Mouse (Mus musculus) lung, embryonic 16.5 days (tissue): ENCODE measurements around the gene Sympk. TPM values are rescaled to one million over a fixed set of nuclear protein-coding genes. Genes with fewer than 3 reads are reported as not detected.

Experiments used
- ATAC-seq: fragments of 200-750 bp; cut with Nextera tagmentation; 2 replicates; pipeline ENCODE4 v1.8.0; 2017; ENCODE audit warnings: low read depth, mild to moderate bottlenecking, moderate library complexity
- H3K27ac ChIP-seq: fragments of 300-500 bp; sonication (generic); 2 replicates; pipeline ENCODE4 v1.5.1; 2014; ENCODE audit warnings: mild to moderate bottlenecking, control low read depth, low read length
- H3K27me3 ChIP-seq: fragments of 300-500 bp; sonication (generic); 2 replicates; pipeline ENCODE4 v1.6.1; 2014; ENCODE audit warnings: low read depth, low read length, mixed read lengths; ENCODE audit not compliant: control insufficient read depth, insufficient read depth
- H3K36me3 ChIP-seq: fragments of 300-500 bp; sonication (generic); 2 replicates; pipeline ENCODE4 v1.6.1; 2014; ENCODE audit warnings: low read length; ENCODE audit not compliant: control insufficient read depth, insufficient read depth
- H3K4me1 ChIP-seq: fragments of 300-500 bp; sonication (generic); replicated peaks from 2 replicates; pipeline ENCODE4 v1.6.1; 2014; ENCODE audit warnings: low read length, mixed read lengths; ENCODE audit not compliant: control insufficient read depth, insufficient read depth
- H3K4me2 ChIP-seq: fragments of 300-500 bp; sonication (generic); 2 replicates; pipeline ENCODE4 v1.6.1; 2014; ENCODE audit warnings: low read depth, low read length, control low read depth
- H3K4me3 ChIP-seq: fragments of 300-500 bp; sonication (generic); 2 replicates; pipeline ENCODE4 v1.5.1; 2014; ENCODE audit warnings: mild to moderate bottlenecking, low read length, control low read depth
- H3K9ac ChIP-seq: fragments of 300-500 bp; sonication (generic); 2 replicates; pipeline ENCODE4 v1.6.1; 2014; ENCODE audit warnings: low read length, control low read depth
- H3K9me3 ChIP-seq: fragments of 300-500 bp; sonication (generic); 2 replicates; pipeline ENCODE4 v1.6.1; 2016; ENCODE audit warnings: low read length; ENCODE audit not compliant: control insufficient read depth
- WGBS: fragments of 180-500 bp; shearing (Covaris S2); extraction: QIAGEN DNeasy Blood & Tissue Kit; methylation state at CpG from one replicate; pipeline ENCODE4 v1.1.7; 2014; 5-methylcytosine and 5-hydroxymethylcytosine counted together
- polyA plus RNA-seq: library from polyadenylated mRNA; unstranded; fragments of >200 nt; fragmentation: Nextera tagmentation; extraction: Ambion mirVana; gene quantifications from 2 replicates; pipeline ENCODE4 v1.2.1, GENCODE M21; 2015

Sympk gene
- polyA plus RNA-seq, 1 experiment from 2014 or later, result 27.5 TPM

GRCm38 (mm10) chr7:19004631-19005079 is 19.5 kb upstream of the Sympk start:
- H3K4me1 ChIP-seq, result peaks cover 42% of the 10 kb centered on the region
- peak overlapping the region; percentile 84 for H3K4me2 ChIP-seq
- H3K9ac ChIP-seq, result peak overlapping the region; percentile 92
- H3K4me3 ChIP-seq, result peak overlapping the region; percentile 68
- peak overlapping the region; percentile 98 for H3K27ac ChIP-seq
- no peaks in the 10 kb centered on the region for H3K27me3 ChIP-seq
- no peaks in the 10 kb centered on the region for H3K9me3 ChIP-seq
- WGBS, result 2% methylated on average over 34 of the region's 34 CpGs
- peak; percentile 1; the same call in 1 of the 2 replicates for ATAC-seq
- peaks cover 9% of the 10 kb centered on the region for H3K36me3 ChIP-seq

DNA sequence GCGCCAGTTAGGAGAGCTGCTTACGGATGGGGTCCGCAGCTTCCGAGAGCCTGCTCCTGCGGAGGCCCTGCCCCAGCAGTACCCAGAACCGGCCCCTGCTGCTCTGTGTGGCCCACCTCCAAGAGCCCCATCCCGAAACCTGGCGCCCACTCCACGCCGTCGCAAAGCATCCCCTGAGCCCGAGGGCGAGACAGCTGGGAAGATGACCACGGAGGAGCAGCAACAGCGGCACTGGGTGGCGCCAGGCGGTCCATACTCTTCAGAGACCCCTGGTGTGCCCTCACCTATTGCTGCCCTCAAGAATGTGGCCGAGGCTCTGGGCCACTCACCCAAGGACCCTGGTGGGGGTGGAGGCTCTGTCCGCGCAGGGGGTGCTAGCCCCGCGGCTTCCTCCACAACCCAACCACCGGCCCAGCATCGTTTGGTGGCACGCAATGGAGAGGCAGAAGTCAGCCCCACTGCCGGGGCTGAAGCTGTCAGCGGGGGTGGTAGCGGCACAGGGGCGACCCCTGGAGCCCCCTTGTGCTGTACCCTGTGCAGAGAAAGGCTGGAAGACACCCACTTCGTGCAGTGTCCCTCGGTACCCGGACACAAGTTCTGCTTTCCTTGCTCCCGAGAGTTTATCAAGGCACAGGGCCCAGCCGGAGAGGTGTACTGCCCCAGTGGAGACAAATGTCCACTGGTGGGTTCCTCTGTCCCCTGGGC is 18.6 kb upstream of the Sympk start:
- WGBS, result 63% methylated on average over 34 of the region's 34 CpGs
- Histone ChIP-seq H3K36me3 (peaks cover 9% of the 10 kb centered on the region), H3K27me3 (no peaks in the 10 kb centered on the region), H3K9ac (peak overlapping the region; percentile 92), H3K9me3 (no peaks in the 10 kb centered on the region), H3K27ac (no peak overlapping the region), H3K4me1 (peaks cover 42% of the 10 kb centered on the region), H3K4me3 (peak overlapping the region; percentile 68), H3K4me2 (peak overlapping the region; percentile 84)
- no peak for ATAC-seq

- H3K36me3 ChIP-seq, result peaks cover 9% of the 10 kb centered on the region
- H3K4me3 ChIP-seq, result peak overlapping the region; percentile 68
- ATAC-seq, result peak; percentile 10; the same call in 1 of the 2 replicates
- H3K9ac ChIP-seq, result no peak overlapping the region; the same call in 1 of the 2 replicates
- peaks cover 42% of the 10 kb centered on the region for H3K4me1 ChIP-seq
- H3K27ac ChIP-seq, result peak overlapping the region; percentile 50
- H3K9me3 ChIP-seq, result no peaks in the 10 kb centered on the region
- 4% methylated on average over 12 of the region's 12 CpGs for WGBS
- peak overlapping the region; percentile 84 for H3K4me2 ChIP-seq
- no peaks in the 10 kb centered on the region for H3K27me3 ChIP-seq
These were observed 17.7 kb upstream of the Sympk start for GRCm38 (mm10) chr7:19006476-19006875.

GRCm38 (mm10) chr7:19007026-19007977 is 16.9 kb upstream of the Sympk start:
- H3K36me3 ChIP-seq, result peaks cover 9% of the 10 kb centered on the region
- WGBS, result 47% methylated on average over 13 of the region's 13 CpGs
- H3K4me3 ChIP-seq, result no peak overlapping the region
- H3K9ac ChIP-seq, result peak overlapping the region; percentile 50
- ATAC-seq, result no peak
- no peaks in the 10 kb centered on the region for H3K9me3 ChIP-seq
- peaks cover 41% of the 10 kb centered on the region for H3K4me1 ChIP-seq
- H3K27ac ChIP-seq, result peak overlapping the region; percentile 50
- H3K27me3 ChIP-seq, result no peaks in the 10 kb centered on the region
- peak overlapping the region; percentile 37 for H3K4me2 ChIP-seq

DNA sequence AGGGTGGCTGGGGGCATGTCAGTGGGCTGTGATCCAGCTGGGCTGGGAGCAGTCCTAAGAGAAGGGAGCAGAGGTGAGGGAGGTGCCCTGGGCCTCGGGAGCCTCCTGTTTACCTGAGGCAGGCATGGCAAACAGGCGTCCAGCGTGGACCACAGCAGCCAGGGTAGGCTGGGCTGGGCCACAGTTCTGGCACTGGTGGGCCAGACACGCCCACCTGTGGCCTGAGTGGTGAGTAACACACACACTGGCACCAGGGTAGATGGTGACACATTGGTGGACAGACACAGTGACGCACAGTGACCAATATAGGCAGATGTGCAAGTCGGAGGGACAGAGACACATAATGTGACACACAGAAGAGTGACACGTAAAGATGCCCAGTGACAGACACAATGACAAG is 13.6 kb upstream of the Sympk start:
- Histone ChIP-seq H3K27ac (no peak overlapping the region), H3K9ac (no peak overlapping the region), H3K9me3 (no peaks in the 10 kb centered on the region), H3K4me1 (peaks cover 35% of the 10 kb centered on the region), H3K27me3 (no peaks in the 10 kb centered on the region), H3K4me2 (no peak overlapping the region), H3K4me3 (no peak overlapping the region), H3K36me3 (peaks cover 6% of the 10 kb centered on the region)
- WGBS, result 73% methylated on average over 7 of the region's 7 CpGs
- no peak for ATAC-seq

DNA sequence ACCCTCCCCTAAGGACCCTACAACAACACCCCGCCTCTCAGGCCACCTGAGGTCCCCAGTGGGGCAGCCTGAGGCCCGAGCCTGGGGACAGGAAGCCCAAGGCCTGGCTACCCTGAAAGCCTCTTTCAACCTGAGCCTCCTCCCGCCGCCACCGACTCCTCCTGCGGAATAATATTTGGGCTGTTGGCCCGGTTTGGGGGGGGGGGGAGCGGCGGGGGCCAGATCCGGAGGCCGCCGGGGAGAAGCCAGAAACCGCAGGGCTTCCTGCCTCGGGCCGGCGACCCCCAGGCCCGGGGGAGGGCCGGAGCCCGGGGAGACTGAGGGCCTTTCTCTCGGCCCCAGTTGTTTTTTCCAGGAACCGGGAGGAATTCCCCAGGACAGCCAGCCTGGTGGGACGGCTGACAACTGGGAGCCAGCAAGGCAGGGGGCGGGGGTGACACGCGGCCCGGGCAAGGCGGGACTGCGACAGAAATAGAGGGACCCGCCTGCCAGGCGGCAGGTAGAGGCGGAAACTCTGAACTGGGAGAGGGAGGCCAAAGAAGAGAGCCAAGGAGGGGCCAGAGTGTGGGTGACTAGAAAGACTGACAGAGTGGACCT is 12.1 kb upstream of the Sympk start:
- under 1% methylated on average over 31 of the region's 31 CpGs for WGBS
- Histone ChIP-seq H3K36me3 (no peaks in the 10 kb centered on the region), H3K27me3 (no peaks in the 10 kb centered on the region), H3K4me3 (peak overlapping the region; percentile 52), H3K9ac (peak overlapping the region; percentile 88), H3K9me3 (no peaks in the 10 kb centered on the region), H3K27ac (peak overlapping the region; percentile 89), H3K4me2 (peak overlapping the region; percentile 84), H3K4me1 (peaks cover 20% of the 10 kb centered on the region)
- peak; percentile 74 for ATAC-seq

GRCm38 (mm10) chr7:19012882-19013281 is 11.3 kb upstream of the Sympk start:
- no peak overlapping the region for H3K27ac ChIP-seq
- ATAC-seq, result no peak
- H3K27me3 ChIP-seq, result no peaks in the 10 kb centered on the region
- no peaks in the 10 kb centered on the region for H3K9me3 ChIP-seq
- no peak overlapping the region for H3K9ac ChIP-seq
- H3K4me1 ChIP-seq, result peaks cover 14% of the 10 kb centered on the region
- 32% methylated on average over 2 of the region's 2 CpGs for WGBS
- H3K36me3 ChIP-seq, result no peaks in the 10 kb centered on the region
- no peak overlapping the region for H3K4me3 ChIP-seq
- no peak overlapping the region; the same call in 1 of the 2 replicates for H3K4me2 ChIP-seq

- H3K27ac ChIP-seq, result no peak overlapping the region
- H3K36me3 ChIP-seq, result no peaks in the 10 kb centered on the region
- WGBS, result 68% methylated on average over 14 of the region's 15 CpGs
- H3K4me3 ChIP-seq, result no peak overlapping the region
- peaks cover 14% of the 10 kb centered on the region for H3K4me1 ChIP-seq
- ATAC-seq, result no peak
- H3K4me2 ChIP-seq, result no peak overlapping the region
- no peak overlapping the region for H3K9ac ChIP-seq
- no peaks in the 10 kb centered on the region for H3K27me3 ChIP-seq
- H3K9me3 ChIP-seq, result no peaks in the 10 kb centered on the region
These were observed 9.7 kb upstream of the Sympk start for GRCm38 (mm10) chr7:19014452-19014851.

DNA sequence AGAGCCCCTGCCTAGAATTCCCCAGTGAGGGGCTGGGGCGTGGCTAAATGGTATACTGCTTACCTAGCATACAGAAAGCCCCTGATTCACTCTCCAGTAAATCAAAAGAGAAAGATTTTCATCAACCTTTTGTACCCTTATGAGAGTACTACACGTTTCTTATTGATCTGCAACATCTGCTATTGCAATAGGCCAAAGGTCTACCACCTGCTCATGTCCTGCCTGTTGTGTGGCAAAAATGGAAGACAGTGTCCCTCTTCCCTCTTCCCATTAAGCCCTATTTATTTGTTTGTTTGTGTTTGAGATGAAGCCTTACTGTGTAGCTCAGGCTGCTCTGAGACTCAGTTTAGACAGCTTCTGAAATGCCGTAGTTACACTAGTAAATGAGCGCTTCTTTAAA is 8.1 kb upstream of the Sympk start:
- Histone ChIP-seq H3K36me3 (no peaks in the 10 kb centered on the region), H3K4me1 (peaks cover 17% of the 10 kb centered on the region), H3K27me3 (peaks cover under 1% of the 10 kb centered on the region; the same call in 1 of the 2 replicates), H3K27ac (no peak overlapping the region), H3K4me3 (no peak overlapping the region), H3K4me2 (no peak overlapping the region), H3K9me3 (no peaks in the 10 kb centered on the region), H3K9ac (no peak overlapping the region)
- WGBS, result 87% methylated on average over 4 of the region's 4 CpGs
- no peak for ATAC-seq
